Mouse (Mus musculus): ENCODE measurements at regions not wholly inside any gene's neighbourhood (a gene's known extent, or its start where the extent isn't known, plus 50 kb on each side); places are given as distances from the start of the nearest gene placed in this dataset.
A peak's percentile ranks its signal among the peaks of the same experiment; 100 is the strongest.

- Histone ChIP-seq H3K27ac (ENCODE audit: control insufficient read depth, low read depth, low read length) (no peak overlapping the region), H3K36me3 (ENCODE audit: control insufficient read depth in 1 of 2, insufficient read depth in 2 of 2, low read length in 2 of 2) (peaks cover 0 to 2% of the 10 kb centered on the region in 2 experiments; a peak in 1 of 4 replicates), H3K79me2 (ENCODE audit: control insufficient read depth, insufficient read depth, low read length, poor library complexity) (no peaks in the 10 kb centered on the region), H3K4me1 (ENCODE audit: control insufficient read depth in 1 of 2, insufficient read depth in 2 of 2, low read length in 2 of 2) (no peaks in the 10 kb centered on the region), H3K9ac (ENCODE audit: control insufficient read depth, low read depth, low read length, poor library complexity, severe bottlenecking) (no peak overlapping the region), H3K4me3 (ENCODE audit: control insufficient read depth in 1 of 2, insufficient read depth in 1 of 2, low read depth in 2 of 2, low read length in 2 of 2) (no peak overlapping the region), H3K9me3 (replicated peaks; ENCODE audit: insufficient read depth, low read length) (no peaks in the 10 kb centered on the region), H3K27me3 (ENCODE audit: control insufficient read depth in 1 of 2, insufficient read depth in 2 of 2, low read length in 2 of 2) (no peaks in the 10 kb centered on the region)
- TF ChIP-seq CTCF (IDR thresholded peaks at IDR 0.05 in 2 of 3, conservative IDR thresholded peaks at IDR 0.05 in 1 of 3; ENCODE audit: control insufficient read depth in 1 of 3, insufficient read depth in 1 of 3, low read depth in 2 of 3, low read length in 3 of 3, poor library complexity in 1 of 3, severe bottlenecking in 1 of 3) (no peak), ZMIZ1 (IDR thresholded peaks at IDR 0.05; ENCODE audit: low read depth, low read length) (no peak), GATA1 (IDR thresholded peaks at IDR 0.05; ENCODE audit: low read depth, low read length) (peak; percentile 34; the same call in 1 of the 2 replicates), EP300 (IDR thresholded peaks at IDR 0.05; ENCODE audit: low read depth in 1 of 2, low read length in 2 of 2) (peak; percentile 52 to 53; a peak in 3 of 4 replicates), TCF12 (IDR thresholded peaks at IDR 0.05; ENCODE audit: low read depth, low read length) (peak; percentile 44; the same call in 1 of the 2 replicates), TBP (IDR thresholded peaks at IDR 0.05; ENCODE audit: low read depth, low read length) (no peak)
- DNase-seq (ENCODE audit: low read depth, low spot score): peak; percentile 42
Measured at GRCm38 (mm10) chrX:114147894-114148293, 326.2 kb upstream of the Klhl4 start.
